Mouse (Mus musculus) megakaryocyte progenitor cell, adult 5-6 weeks (primary cell): ENCODE measurements at regions not wholly inside any gene's neighbourhood (a gene's known extent, or its start where the extent isn't known, plus 50 kb on each side); places are given as distances from the start of the nearest gene placed in this dataset.

ENCODE experiments used
- ATAC-seq: replicated peaks from 2 replicates; pipeline ENCODE4 v1.8.0; 2016; ENCODE audit warnings: mild to moderate bottlenecking, moderate TSS enrichment, inconsistent platforms; ENCODE audit not compliant: poor library complexity

GRCm38 (mm10) chr4:80002738-80003635 is 830.9 kb upstream of the Tyrp1 start:
- ATAC-seq = peak; percentile 81

GRCm38 (mm10) chr4:80003636-80004365 is 830.1 kb upstream of the Tyrp1 start:
- peak; percentile 80 for ATAC-seq

GRCm38 (mm10) chr4:80004366-80004700 is 829.6 kb upstream of the Tyrp1 start:
- no peak for ATAC-seq

- ATAC-seq = peak; percentile 45
Measured at GRCm38 (mm10) chr4:80004788-80005187, 829.1 kb upstream of the Tyrp1 start.

GRCm38 (mm10) chr4:80027876-80028275 is 806.0 kb upstream of the Tyrp1 start:
- ATAC-seq = no peak

- ATAC-seq = no peak
Measured at GRCm38 (mm10) chr4:80047956-80048355, 786.0 kb upstream of the Tyrp1 start.
